24 mouse cellular contexts compared by ENCODE assay signal in the genomic region with DNA sequence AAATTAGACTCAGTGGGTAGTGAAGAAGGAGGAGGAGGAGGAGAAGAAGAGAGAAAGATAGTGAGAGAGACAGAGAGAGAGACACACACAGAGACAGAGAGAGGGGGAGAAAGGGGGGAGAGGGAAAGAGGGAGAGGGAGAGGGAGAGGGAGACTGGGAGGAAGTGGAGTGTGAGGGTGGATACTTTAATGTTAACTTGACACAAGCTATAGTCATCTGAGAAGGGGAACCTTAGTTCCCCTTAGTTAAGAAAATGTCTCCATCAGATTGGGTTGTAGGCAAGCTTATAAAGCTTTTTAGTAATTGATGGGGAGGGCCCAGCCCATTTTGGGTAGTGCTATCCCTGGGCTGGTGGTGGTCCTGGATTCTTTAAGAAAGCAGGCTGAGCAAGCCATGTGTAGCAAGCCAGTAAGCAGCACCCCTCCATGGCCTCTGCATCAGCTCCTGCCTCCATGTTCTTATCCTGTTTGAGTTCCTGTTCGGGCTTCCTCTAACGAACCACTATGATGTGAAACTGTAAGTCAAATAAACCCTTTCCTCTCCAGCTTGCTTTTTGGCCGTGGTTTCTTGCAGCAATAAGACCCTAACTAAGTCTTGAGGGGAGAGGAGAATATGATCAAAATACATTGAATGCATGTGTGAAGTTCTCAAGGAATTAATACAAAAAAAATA. TPM values are rescaled to one million over a fixed set of nuclear protein-coding genes. Genes with fewer than 3 reads are reported as not detected.
DNase-seq lines count a peak whose midpoint lies in the region; ATAC-seq and TF ChIP-seq lines count a peak whose summit lies in the region.
"Had no signal": no experiment of that assay in that cellular context is flagged by ENCODE, and none has a peak within 500 bp of the region (broad histone marks: within the 10 kb centered on the region; RNA-seq: fewer than 3 reads in every experiment).

No protein-coding gene starts in this region.

- H3K9ac ChIP-seq in liver, postnatal 0 days (replicated peaks): no peak overlapping the region
- H3K9ac ChIP-seq: forebrain, embryonic 12.5 days; midbrain, embryonic 15.5 days; neural tube, embryonic 12.5 days had no signal

- H3K4me1 ChIP-seq in spleen, adult 2 months (ENCODE audit: control insufficient read depth, insufficient read depth, insufficient read length): peaks cover 14% of the 10 kb centered on the region; the same call in 1 of the 2 replicates
- peaks cover 2% of the 10 kb centered on the region; the same call in 1 of the 2 replicates for H3K4me1 ChIP-seq in bone marrow, adult 2 months (ENCODE audit: control insufficient read depth, insufficient read depth, low read length)
- no peaks in the 10 kb centered on the region for H3K4me1 ChIP-seq in liver, postnatal 0 days (ENCODE audit: insufficient read depth)
- no peaks in the 10 kb centered on the region for H3K4me1 ChIP-seq in hindbrain, embryonic 10.5 days (replicated peaks)
- H3K4me1 ChIP-seq in midbrain, embryonic 10.5 days: no peaks in the 10 kb centered on the region
- H3K4me1 ChIP-seq: forebrain, embryonic 12.5 days; limb, embryonic 10.5 days; midbrain, embryonic 15.5 days; neural tube, embryonic 12.5 days had no signal

- H3K27me3 ChIP-seq in spleen, adult 2 months (ENCODE audit: control insufficient read depth, insufficient read depth, low read length): no peaks in the 10 kb centered on the region
- H3K27me3 ChIP-seq in liver, postnatal 0 days (ENCODE audit: insufficient read depth, low read length): no peaks in the 10 kb centered on the region
- no peaks in the 10 kb centered on the region for H3K27me3 ChIP-seq in hindbrain, embryonic 10.5 days (ENCODE audit: insufficient read depth, poor library complexity, severe bottlenecking)
- H3K27me3 ChIP-seq in midbrain, embryonic 10.5 days (ENCODE audit: low read depth, poor library complexity, severe bottlenecking): no peaks in the 10 kb centered on the region
- H3K27me3 ChIP-seq: forebrain, embryonic 12.5 days; midbrain, embryonic 15.5 days; neural tube, embryonic 12.5 days had no signal

- no peak overlapping the region; the same call in 1 of the 2 replicates for H3K4me3 ChIP-seq in spleen, adult 2 months (ENCODE audit: extremely low read depth, insufficient read depth, insufficient read length)
- no peak overlapping the region for H3K4me3 ChIP-seq in bone marrow, adult 2 months (replicated peaks; ENCODE audit: control insufficient read depth, low read depth, low read length)
- no peak overlapping the region for H3K4me3 ChIP-seq in liver, postnatal 0 days (ENCODE audit: low read depth, low read length)
- no peak overlapping the region for H3K4me3 ChIP-seq in hindbrain, embryonic 10.5 days
- no peak overlapping the region for H3K4me3 ChIP-seq in midbrain, embryonic 10.5 days
- H3K4me3 ChIP-seq: forebrain, embryonic 12.5 days; layer of hippocampus, adult 2 months; left cerebral cortex, adult 2 months; limb, embryonic 10.5 days; midbrain, embryonic 15.5 days; neural tube, embryonic 12.5 days had no signal

- ATAC-seq in liver, postnatal 0 days: 0 out of 2 replicates have a peak, but pooled peaks have one; percentile 44
- ATAC-seq: hindbrain, embryonic 16.5 days; intestine, postnatal 0 days; midbrain, embryonic 15.5 days had no signal

- no peak for TF ChIP-seq CTCF in spleen, adult 2 months (IDR thresholded peaks at IDR 0.05; ENCODE audit: extremely low read depth, insufficient read depth, insufficient read length, insufficient replicate concordance)
- TF ChIP-seq CTCF in bone marrow, adult 2 months (IDR thresholded peaks at IDR 0.05; ENCODE audit: control insufficient read depth, insufficient read depth, low read length): no peak
- no peak for TF ChIP-seq CTCF in liver, postnatal 0 days (IDR thresholded peaks at IDR 0.05; ENCODE audit: low read depth)

- no peak for TF ChIP-seq POLR2A in spleen, adult 2 months (IDR thresholded peaks at IDR 0.05; ENCODE audit: low read depth, low read length)
- 0 out of 2 replicates have a peak, but pooled peaks have one; percentile 20 for TF ChIP-seq POLR2A in bone marrow, adult 2 months (IDR thresholded peaks at IDR 0.05; ENCODE audit: borderline replicate concordance, control insufficient read depth, low read depth, low read length)

- H3K36me3 ChIP-seq in spleen, adult 2 months (ENCODE audit: control insufficient read depth, insufficient read depth, low read length): no peaks in the 10 kb centered on the region
- no peaks in the 10 kb centered on the region for H3K36me3 ChIP-seq in liver, postnatal 0 days (replicated peaks; ENCODE audit: insufficient read depth, low read length)
- H3K36me3 ChIP-seq in hindbrain, embryonic 10.5 days: no peaks in the 10 kb centered on the region
- H3K36me3 ChIP-seq in midbrain, embryonic 10.5 days: no peaks in the 10 kb centered on the region
- H3K36me3 ChIP-seq: forebrain, embryonic 12.5 days; limb, embryonic 10.5 days; midbrain, embryonic 15.5 days; neural tube, embryonic 12.5 days had no signal

- H3K27ac ChIP-seq in spleen, adult 2 months (ENCODE audit: insufficient read depth, low read length): peak overlapping the region; percentile 92
- H3K27ac ChIP-seq in bone marrow, adult 2 months (ENCODE audit: control insufficient read depth, insufficient read depth, low read depth, low read length, poor library complexity): peak overlapping the region; percentile 83
- H3K27ac ChIP-seq in liver, postnatal 0 days (ENCODE audit: low read depth): peak overlapping the region; percentile 82
- no peak overlapping the region for H3K27ac ChIP-seq in hindbrain, embryonic 10.5 days
- no peak overlapping the region for H3K27ac ChIP-seq in midbrain, embryonic 10.5 days (replicated peaks)
- H3K27ac ChIP-seq: forebrain, embryonic 12.5 days; layer of hippocampus, adult 2 months; left cerebral cortex, adult 2 months; limb, embryonic 10.5 days; midbrain, embryonic 15.5 days; neural tube, embryonic 12.5 days had no signal

- WGBS in spleen, adult 2 months: 4% methylated on average over 3 of the region's 3 CpGs
- WGBS in bone marrow, adult 2 months: 0% methylated on average over 3 of the region's 3 CpGs
- WGBS in liver, postnatal 0 days (ENCODE audit: insufficient replicate concordance): 18% methylated on average over 3 of the region's 3 CpGs
- 77% methylated on average over 3 of the region's 3 CpGs for WGBS in hindbrain, embryonic 10.5 days
- 69% methylated on average over 3 of the region's 3 CpGs for WGBS in midbrain, embryonic 10.5 days

- no peak overlapping the region for H3K4me2 ChIP-seq in liver, postnatal 0 days (ENCODE audit: low read depth, low read length)
- H3K4me2 ChIP-seq: forebrain, embryonic 12.5 days; heart, embryonic 11.5 days; midbrain, embryonic 15.5 days; neural tube, embryonic 12.5 days had no signal

- DNase-seq in spleen, adult 2 months (ENCODE audit: low read depth in 1 of 2, low spot score in 2 of 2): no peak
- DNase-seq in spleen, adult 18-20 months: no peak
- DNase-seq in liver, postnatal 0 days: no peak
- DNase-seq in hindbrain, embryonic 10.5 days (ENCODE audit: low spot score): no peak
- no peak for DNase-seq in cerebellum, postnatal 4 days (ENCODE audit: low spot score in 2 of 2)
- DNase-seq in midbrain, embryonic 10.5 days (ENCODE audit: low spot score): no peak
- DNase-seq: adrenal gland, adult 8-10 months; cerebellum, postnatal 10 days; gastrocnemius, postnatal 25 days; kidney, postnatal 10 days; lung, adult 2 months; thymus, adult 18-20 months had no signal

- TF ChIP-seq EP300 in liver, postnatal 0 days (IDR thresholded peaks at IDR 0.05; ENCODE audit: low read depth): no peak

- H3K9me3 ChIP-seq in liver, postnatal 0 days (ENCODE audit: low read length): no peaks in the 10 kb centered on the region
- no peaks in the 10 kb centered on the region for H3K9me3 ChIP-seq in hindbrain, embryonic 10.5 days
- no peaks in the 10 kb centered on the region for H3K9me3 ChIP-seq in midbrain, embryonic 10.5 days (replicated peaks)
- H3K9me3 ChIP-seq: forebrain, embryonic 12.5 days; limb, embryonic 10.5 days; midbrain, embryonic 15.5 days; neural tube, embryonic 12.5 days had no signal

RNA-seq across cellular contexts. Expression of a gene that starts 3.0 kb away (rescaled TPM):
- polyA plus RNA-seq in spleen, adult 2 months (2012; rRNA removed): 1.4 and 1.6 TPM in 2 replicates
- polyA plus RNA-seq in bone marrow, adult 2 months (2011; ENCODE audit: insufficient read depth, insufficient read length, low replicate concordance, missing spikeins): not detected in 2 replicates
- polyA plus RNA-seq in liver, postnatal 0 days (2015; fragmentation: Nextera tagmentation; extraction: Ambion mirVana): not detected in 2 replicates
- polyA plus RNA-seq in hindbrain, embryonic 10.5 days (2016; fragmentation: Nextera tagmentation; extraction: Ambion mirVana): not detected in 2 replicates
- not detected in 2 replicates for polyA plus RNA-seq in midbrain, embryonic 10.5 days (2016; fragmentation: Nextera tagmentation; extraction: Ambion mirVana)
- polyA plus RNA-seq: forebrain, embryonic 12.5 days; heart, embryonic 11.5 days; hindbrain, embryonic 16.5 days; intestine, postnatal 0 days; limb, embryonic 10.5 days; midbrain, embryonic 15.5 days; neural tube, embryonic 12.5 days; stomach, embryonic 14.5 days had no signal

RNA-seq across cellular contexts. Expression of a gene that starts 30.3 kb away (rescaled TPM):
- polyA plus RNA-seq in spleen, adult 2 months (2012; rRNA removed): 10.2 and 12.8 TPM in 2 replicates
- 0.85 and 4.3 TPM in 2 replicates for polyA plus RNA-seq in bone marrow, adult 2 months (2011; ENCODE audit: insufficient read depth, insufficient read length, low replicate concordance, missing spikeins)
- 5.7 and 6.7 TPM in 2 replicates for polyA plus RNA-seq in liver, postnatal 0 days (2015; fragmentation: Nextera tagmentation; extraction: Ambion mirVana)
- 0.97 and 1.0 TPM in 2 replicates for polyA plus RNA-seq in hindbrain, embryonic 10.5 days (2016; fragmentation: Nextera tagmentation; extraction: Ambion mirVana)
- polyA plus RNA-seq in midbrain, embryonic 10.5 days (2016; fragmentation: Nextera tagmentation; extraction: Ambion mirVana): 0.17 and 0.20 TPM in 2 replicates
- polyA plus RNA-seq: CD4-positive, CD25-positive, alpha-beta regulatory T cell, adult 4 months; forebrain, embryonic 12.5 days; intestine, postnatal 0 days had no signal

RNA-seq across cellular contexts. Expression of a gene that starts 49.6 kb away (rescaled TPM):
- polyA plus RNA-seq in spleen, adult 2 months (2012; rRNA removed): 25.7 and 26.0 TPM in 2 replicates
- 6.9 and 19.1 TPM in 2 replicates for polyA plus RNA-seq in bone marrow, adult 2 months (2011; ENCODE audit: insufficient read depth, insufficient read length, low replicate concordance, missing spikeins)
- polyA plus RNA-seq in liver, postnatal 0 days (2015; fragmentation: Nextera tagmentation; extraction: Ambion mirVana): 1.0 and 1.7 TPM in 2 replicates
- polyA plus RNA-seq in hindbrain, embryonic 10.5 days (2016; fragmentation: Nextera tagmentation; extraction: Ambion mirVana): 1.6 TPM in 2 replicates
- polyA plus RNA-seq in midbrain, embryonic 10.5 days (2016; fragmentation: Nextera tagmentation; extraction: Ambion mirVana): 0.77 and 1.0 TPM in 2 replicates

RNA-seq across cellular contexts. Expression of a gene that starts 56.6 kb away (rescaled TPM):
- 98.3 and 128 TPM in 2 replicates for polyA plus RNA-seq in spleen, adult 2 months (2012; rRNA removed)
- 7.6 and 20.8 TPM in 2 replicates for polyA plus RNA-seq in bone marrow, adult 2 months (2011; ENCODE audit: insufficient read depth, insufficient read length, low replicate concordance, missing spikeins)
- polyA plus RNA-seq in liver, postnatal 0 days (2015; fragmentation: Nextera tagmentation; extraction: Ambion mirVana): 28.7 and 31.6 TPM in 2 replicates
- polyA plus RNA-seq in hindbrain, embryonic 10.5 days (2016; fragmentation: Nextera tagmentation; extraction: Ambion mirVana): 10.7 and 13.0 TPM in 2 replicates
- polyA plus RNA-seq in midbrain, embryonic 10.5 days (2016; fragmentation: Nextera tagmentation; extraction: Ambion mirVana): 9.3 and 11.9 TPM in 2 replicates

Comparison
In these comparisons a context has a peak if more than half of its experiments do, and no peak if none do; other contexts are left out.
1. H3K27ac ChIP-seq: peak in spleen, adult 2 months (single experiment), bone marrow, adult 2 months (single experiment) and liver, postnatal 0 days (single experiment); none in hindbrain, embryonic 10.5 days (single experiment) and midbrain, embryonic 10.5 days (single experiment).